Mouse (Mus musculus) naive thymus-derived CD4-positive, alpha-beta T cell, adult 2 months (primary cell): ENCODE measurements at regions not wholly inside any gene's neighbourhood (a gene's known extent, or its start where the extent isn't known, plus 50 kb on each side); places are given as distances from the start of the nearest gene placed in this dataset.

Experiments
- DNase-seq: peaks from one replicate; pipeline ENCODE4 v3.0.0-alpha.2; 2011; ENCODE audit warnings: low read depth

- DNase-seq, result no peak
Measured at GRCm38 (mm10) chr4:35417866-35418265, 191.9 kb upstream of the C9orf72 start.

DNA sequence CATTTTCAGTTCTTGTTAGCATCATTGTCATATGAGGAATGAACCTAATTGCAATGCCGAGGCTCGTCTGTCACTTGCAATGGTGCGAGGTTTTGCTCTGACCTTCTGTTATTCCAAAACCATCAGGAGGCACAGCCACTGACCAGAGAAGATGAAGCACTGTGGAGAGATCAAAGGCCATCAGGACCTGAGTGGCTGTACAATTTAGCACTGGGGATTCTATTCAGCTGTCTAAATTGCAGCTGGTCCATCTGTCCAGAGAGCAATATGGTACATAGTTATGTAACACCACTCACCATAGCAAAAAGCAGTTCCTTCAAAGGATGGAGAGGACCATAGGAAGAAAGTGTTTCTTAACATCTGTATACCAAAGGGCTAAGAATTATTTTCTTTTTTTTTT is 187.5 kb upstream of the C9orf72 start:
- DNase-seq, result no peak

- no peak for DNase-seq
Measured at GRCm38 (mm10) chr4:35405301-35406006, 179.5 kb upstream of the C9orf72 start.

DNA sequence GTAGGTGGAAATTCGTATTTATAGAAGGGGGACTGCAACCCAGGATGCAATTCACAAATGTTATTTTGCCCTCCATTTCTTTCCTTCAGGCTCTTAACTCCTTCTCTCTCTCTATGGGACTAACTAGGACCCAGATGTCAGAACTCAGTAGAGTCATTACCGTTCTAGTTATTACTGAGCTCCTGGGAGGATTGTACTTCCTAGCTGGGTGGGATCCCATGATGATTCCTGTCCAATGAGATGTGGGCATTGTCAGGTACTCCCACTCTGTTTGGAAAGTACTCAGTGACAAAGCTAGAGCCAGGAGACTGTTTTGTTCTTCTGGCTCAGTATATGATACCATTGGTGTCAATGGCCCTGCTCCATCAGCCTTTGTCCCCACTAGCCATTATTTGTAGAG is 178.1 kb upstream of the C9orf72 start:
- DNase-seq, result no peak

GRCm38 (mm10) chr4:35403594-35403993 is 177.6 kb upstream of the C9orf72 start:
- DNase-seq, result no peak

DNA sequence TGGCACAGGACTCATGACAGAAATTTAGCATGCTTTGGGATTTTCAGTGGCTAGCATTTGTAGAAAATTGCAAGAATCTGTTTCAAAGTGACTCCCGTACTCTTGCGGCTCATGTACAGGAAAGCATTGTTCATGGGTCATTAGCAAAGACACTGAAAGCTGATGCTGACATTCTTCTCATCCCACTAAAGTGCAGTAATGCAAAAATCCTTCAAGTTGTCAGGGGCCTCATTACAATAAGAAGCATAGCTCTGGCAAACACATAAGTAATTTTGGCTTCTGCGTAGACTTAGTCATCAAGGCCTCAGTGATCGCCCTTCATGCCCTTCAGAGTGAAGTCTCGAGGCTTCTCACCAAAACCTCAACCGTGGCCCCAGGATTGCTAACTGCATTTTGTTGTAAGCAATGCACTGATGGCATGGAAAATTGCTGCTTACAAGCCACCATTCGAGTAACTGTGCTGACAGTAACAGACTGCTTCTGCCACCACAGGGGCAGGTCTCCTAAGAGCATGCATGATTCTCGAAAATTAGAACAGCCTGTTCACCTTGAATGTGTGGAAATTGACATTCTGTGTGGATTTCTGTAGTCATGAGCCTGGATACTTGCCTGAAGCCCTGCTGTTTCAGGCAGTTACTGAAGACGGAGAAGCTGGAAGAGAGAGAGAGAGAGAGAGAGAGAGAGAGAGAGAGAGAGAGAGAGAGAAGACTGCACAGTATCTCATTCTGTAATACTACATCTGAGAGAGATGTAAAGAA is 176.6 kb upstream of the C9orf72 start:
- no peak for DNase-seq

GRCm38 (mm10) chr4:35401783-35402182 is 175.8 kb upstream of the C9orf72 start:
- DNase-seq, result no peak

- no peak for DNase-seq
Measured at GRCm38 (mm10) chr4:35400511-35400910, 174.5 kb upstream of the C9orf72 start.

DNA sequence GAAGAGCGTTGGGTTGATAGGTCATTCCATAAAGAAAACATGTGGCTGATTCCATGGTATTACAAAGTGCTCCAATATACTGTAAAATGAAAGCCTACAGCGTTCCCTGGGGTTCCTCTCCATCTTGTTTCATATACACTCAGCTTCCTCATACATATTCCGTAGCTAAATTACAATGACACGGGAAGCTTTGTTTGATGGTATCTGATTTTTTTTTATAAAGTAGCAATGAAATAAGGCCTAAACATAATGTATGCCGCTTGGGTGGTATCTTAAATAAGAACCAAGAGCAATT is 169.6 kb upstream of the C9orf72 start:
- no peak for DNase-seq

DNA sequence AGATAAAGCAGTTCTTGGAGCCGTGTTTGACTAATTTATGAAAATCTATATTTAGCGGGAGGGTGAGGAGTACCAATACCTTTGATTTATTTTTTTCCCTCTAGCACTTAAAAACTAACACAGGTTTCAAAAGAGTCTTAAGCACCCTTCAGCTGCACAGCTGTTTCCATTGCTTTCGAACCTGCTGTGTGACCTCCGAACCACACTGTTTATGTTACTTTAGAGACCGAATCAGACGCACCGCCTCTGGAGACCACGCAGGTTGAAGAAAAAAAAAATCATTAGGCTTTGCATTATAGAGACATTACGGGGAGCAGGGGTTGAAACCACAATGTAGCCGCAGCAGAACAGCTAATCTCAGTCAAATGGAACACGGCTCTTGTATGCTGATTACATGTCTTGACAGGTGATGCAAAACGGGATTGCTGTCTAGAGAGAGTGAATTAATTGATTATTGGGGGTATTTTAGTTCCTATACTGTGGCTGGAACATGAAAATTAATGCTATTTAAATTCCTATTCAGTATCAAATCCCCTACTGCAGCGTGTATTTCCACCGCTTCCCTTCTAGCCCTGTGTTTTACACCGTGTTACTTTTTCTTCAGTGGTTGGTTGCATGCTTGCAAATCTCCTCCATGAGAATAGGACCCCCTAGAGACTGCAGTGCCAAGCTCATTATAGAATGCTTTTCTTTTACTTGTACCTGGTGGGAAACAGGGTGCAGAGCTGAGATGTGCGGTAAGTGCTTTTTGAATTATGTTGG is 169.0 kb upstream of the C9orf72 start:
- no peak for DNase-seq

DNA sequence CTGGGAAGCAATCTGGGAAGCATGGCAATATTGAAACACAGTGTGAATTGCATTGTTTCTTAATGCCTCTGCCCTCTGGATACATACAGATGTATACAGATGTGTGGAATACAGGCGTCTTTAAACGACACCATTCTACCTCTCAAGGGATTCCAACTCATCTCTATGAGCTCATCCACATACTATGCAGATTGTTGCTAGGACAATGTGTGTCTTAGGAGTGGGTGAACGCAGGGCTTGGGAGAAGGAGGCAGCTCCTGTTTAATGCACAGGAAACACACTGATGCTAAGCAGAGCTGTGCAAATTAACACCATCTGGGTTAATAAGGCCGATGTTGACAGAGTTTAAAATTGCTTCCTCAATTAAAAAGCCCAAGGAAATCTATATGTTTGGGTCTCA is 149.8 kb upstream of the C9orf72 start:
- no peak for DNase-seq

DNA sequence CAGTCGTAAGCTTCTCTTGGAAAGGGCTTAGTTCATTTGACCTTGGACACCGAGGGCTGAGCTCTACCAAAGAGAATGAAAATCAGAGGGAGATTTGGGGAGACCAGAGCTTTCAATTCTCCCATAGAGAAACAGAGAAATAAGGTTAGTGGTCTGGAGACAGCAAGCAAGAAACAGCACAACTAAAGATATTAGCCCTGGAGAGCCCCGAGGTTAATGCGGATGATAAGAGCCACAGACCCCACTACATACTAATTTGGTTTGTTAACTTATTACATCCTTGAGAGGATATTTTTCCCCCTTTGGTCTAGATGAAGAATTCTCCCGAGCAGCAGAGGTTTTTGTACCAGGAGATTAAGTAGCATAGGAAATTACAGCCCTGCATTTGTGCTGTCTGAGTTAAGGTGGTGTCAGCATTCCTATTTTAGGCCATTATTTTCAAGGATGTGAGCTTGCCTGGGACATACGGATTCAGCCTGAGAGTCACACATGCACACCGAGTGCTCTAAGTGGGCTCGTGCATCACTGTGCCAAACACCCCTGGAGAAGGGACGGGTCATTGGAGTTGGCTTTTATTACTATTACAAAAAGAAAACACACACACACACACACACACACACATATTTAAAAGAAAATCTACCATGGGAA is 147.4 kb upstream of the C9orf72 start:
- DNase-seq, result no peak

GRCm38 (mm10) chr4:35372528-35373212 is 146.7 kb upstream of the C9orf72 start:
- DNase-seq, result peak; percentile 13

DNA sequence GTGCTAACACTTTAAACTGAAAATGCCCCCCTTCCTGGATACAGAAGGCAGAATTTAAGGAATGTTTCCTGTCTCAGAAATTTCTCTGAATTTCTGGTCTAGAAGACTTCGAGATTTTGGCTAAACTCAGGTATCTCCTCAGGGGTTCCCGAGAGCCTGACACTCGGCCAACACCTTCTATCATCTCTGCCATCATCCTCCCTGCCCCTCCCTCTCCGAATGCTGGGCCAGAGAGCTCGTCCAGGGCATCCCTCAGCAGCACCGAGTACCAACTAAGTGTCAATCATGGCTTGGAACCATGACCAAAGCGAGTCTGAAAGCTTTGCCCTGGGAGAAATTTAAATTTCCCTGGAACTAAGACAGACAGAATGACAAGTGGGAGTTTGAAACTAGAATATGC is 138.2 kb upstream of the C9orf72 start:
- no peak for DNase-seq

GRCm38 (mm10) chr4:35362176-35362575 is 136.2 kb upstream of the C9orf72 start:
- no peak for DNase-seq

GRCm38 (mm10) chr4:35359376-35359775 is 133.4 kb upstream of the C9orf72 start:
- no peak for DNase-seq

- DNase-seq, result no peak
Measured at GRCm38 (mm10) chr4:35356904-35357563, 131.1 kb upstream of the C9orf72 start.

- no peak for DNase-seq
Measured at GRCm38 (mm10) chr4:35356051-35356450, 130.1 kb upstream of the C9orf72 start.

DNA sequence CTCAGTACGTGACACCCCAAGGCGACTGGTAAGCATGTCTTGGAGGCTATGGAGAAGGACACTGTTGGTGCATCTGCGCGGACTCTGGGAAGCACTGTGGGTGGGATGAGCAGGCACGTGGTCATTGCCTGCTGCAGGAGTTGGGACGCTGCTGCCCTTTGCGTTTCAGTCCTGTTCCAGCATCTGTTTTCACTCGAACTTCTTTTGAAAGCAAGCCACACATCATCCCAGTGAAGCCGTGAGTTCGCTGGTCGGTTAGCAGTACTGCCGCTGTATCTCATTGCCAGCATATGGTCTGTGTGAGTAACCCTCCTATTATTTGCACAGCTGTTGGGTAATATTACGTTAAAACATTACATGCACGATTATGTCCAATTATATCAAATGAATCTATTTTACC is 128.1 kb upstream of the C9orf72 start:
- DNase-seq, result no peak

DNA sequence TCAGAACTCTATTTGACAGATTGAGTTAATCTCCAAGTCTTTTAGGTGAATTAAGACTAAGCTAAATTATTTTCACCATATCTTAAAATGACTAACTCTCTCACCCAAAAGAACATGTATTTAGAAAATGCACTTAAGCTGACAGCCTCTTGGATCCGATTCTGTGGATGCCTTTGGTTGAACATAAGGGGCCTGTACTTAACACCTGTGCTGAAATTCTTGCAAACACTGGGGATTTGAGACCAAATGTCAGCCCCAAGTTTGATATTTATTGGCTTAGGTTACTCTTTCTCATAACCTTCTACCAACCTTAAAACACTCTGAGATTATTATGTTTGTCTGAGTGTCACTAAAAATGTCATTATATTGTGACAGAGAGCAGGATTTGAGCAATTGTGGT is 126.6 kb upstream of the C9orf72 start:
- DNase-seq, result no peak

- DNase-seq, result no peak
Measured at GRCm38 (mm10) chr4:35350465-35350864, 124.5 kb upstream of the C9orf72 start.

DNA sequence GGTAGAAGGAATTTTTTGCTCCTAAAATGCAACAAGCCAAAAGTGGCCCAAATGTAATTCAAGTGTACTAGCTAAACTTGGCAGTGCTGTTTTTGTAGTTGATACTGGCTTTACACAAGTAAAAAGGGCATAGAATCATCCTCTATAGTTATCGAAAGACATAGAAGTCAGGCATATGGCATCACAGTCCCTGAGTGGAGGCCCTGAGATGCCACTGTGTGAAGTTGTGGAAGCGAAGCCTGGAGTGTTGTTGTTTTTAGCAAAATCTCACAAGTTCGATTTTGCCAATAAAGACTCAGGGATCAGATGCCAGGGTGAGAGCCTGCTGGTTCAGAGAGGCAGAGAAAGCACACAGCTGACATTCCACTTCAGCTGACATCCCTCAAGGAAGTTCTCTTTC is 121.6 kb upstream of the C9orf72 start:
- DNase-seq, result no peak
